Mouse (Mus musculus) neural tube, embryonic 14.5 days (tissue): ENCODE data around the gene Pcif1. TPM values are rescaled to one million over a fixed set of nuclear protein-coding genes. Genes with fewer than 3 reads are reported as not detected.

ENCODE experiments used
- ATAC-seq: fragments of 200-750 bp; cut with Nextera tagmentation; 2 replicates; pipeline ENCODE4 v1.8.0; 2017; ENCODE audit warnings: low read depth, mild to moderate bottlenecking, moderate TSS enrichment, moderate library complexity
- H3K27ac ChIP-seq: fragments of 300-500 bp; sonication (generic); 2 replicates; pipeline ENCODE4 v1.5.1; 2014; ENCODE audit warnings: low read depth, mild to moderate bottlenecking, control low read depth, low read length, moderate library complexity, mixed read lengths
- H3K27me3 ChIP-seq: fragments of 300-500 bp; sonication (generic); 2 replicates; pipeline ENCODE4 v1.6.1; 2014; ENCODE audit warnings: low read length; ENCODE audit not compliant: control insufficient read depth, insufficient read depth
- H3K36me3 ChIP-seq: fragments of 300-500 bp; sonication (generic); 2 replicates; pipeline ENCODE4 v1.6.1; 2014; ENCODE audit warnings: low read length, mixed read lengths; ENCODE audit not compliant: control insufficient read depth, insufficient read depth
- H3K4me1 ChIP-seq: fragments of 300-500 bp; sonication (generic); 2 replicates; pipeline ENCODE4 v1.6.1; 2014; ENCODE audit warnings: low read length; ENCODE audit not compliant: control insufficient read depth, insufficient read depth
- H3K4me2 ChIP-seq: fragments of 300-500 bp; sonication (generic); 2 replicates; pipeline ENCODE4 v1.6.1; 2014; ENCODE audit warnings: mild to moderate bottlenecking, low read depth, low read length, control low read depth
- H3K4me3 ChIP-seq: fragments of 300-500 bp; sonication (generic); 2 replicates; pipeline ENCODE4 v1.5.1; 2014; ENCODE audit warnings: low read depth, low read length, control low read depth, mixed read lengths
- H3K9ac ChIP-seq: fragments of 300-500 bp; sonication (generic); replicated peaks from 2 replicates; pipeline ENCODE4 v1.6.1; 2014; ENCODE audit warnings: low read depth, mild to moderate bottlenecking, control low read depth, low read length, mixed read lengths
- H3K9me3 ChIP-seq: fragments of 300-500 bp; sonication (generic); 2 replicates; pipeline ENCODE4 v1.6.1; 2016; ENCODE audit warnings: low read length; ENCODE audit not compliant: control insufficient read depth
- WGBS: fragments of 180-500 bp; shearing (Covaris S2); extraction: QIAGEN DNeasy Blood & Tissue Kit; methylation state at CpG from one replicate; pipeline ENCODE4 v1.1.7; 2014; 5-methylcytosine and 5-hydroxymethylcytosine counted together
- polyA plus RNA-seq: library from polyadenylated mRNA; unstranded; fragments of >200 nt; fragmentation: Nextera tagmentation; extraction: Ambion mirVana; gene quantifications from 2 replicates; pipeline ENCODE4 v1.2.1, GENCODE M21; 2014

Gene Pcif1
- 78.0 and 82.1 TPM in 2 replicates for polyA plus RNA-seq

DNA sequence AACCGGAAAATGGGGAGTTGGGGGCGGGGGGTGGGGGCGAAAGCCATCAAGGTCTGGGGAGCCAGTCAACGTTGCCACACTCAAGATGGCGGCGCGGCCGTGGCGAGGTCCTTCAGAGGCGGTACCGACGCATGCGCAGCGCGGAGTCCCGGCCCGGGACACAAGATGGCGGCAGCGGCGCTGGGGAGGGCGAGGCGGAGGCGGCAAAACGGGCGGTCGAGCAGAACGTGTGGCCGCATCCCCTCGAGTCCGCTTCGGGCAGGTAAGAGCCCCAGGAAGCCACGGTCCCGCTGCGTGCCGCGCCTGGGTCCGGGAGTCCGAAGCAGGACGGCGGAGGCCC is at the start of gene Pcif1:
Gene Pcif1, plus strand, starts transcription at position 77 of the 340 bp plus-strand sequence.
- Histone ChIP-seq H3K36me3 (peaks cover 11% of the 10 kb centered on the region), H3K27me3 (no peaks in the 10 kb centered on the region), H3K9me3 (no peaks in the 10 kb centered on the region), H3K4me1 (peaks cover 22% of the 10 kb centered on the region), H3K4me2 (peak within 1 kb of the TSS; percentile 99), H3K9ac (peak within 1 kb of the TSS; percentile 100), H3K4me3 (peak within 1 kb of the TSS; percentile 96), H3K27ac (peak within 1 kb of the TSS; percentile 100)
- peak; percentile 88 for ATAC-seq
- under 1% methylated on average over 40 of the region's 40 CpGs for WGBS

DNA sequence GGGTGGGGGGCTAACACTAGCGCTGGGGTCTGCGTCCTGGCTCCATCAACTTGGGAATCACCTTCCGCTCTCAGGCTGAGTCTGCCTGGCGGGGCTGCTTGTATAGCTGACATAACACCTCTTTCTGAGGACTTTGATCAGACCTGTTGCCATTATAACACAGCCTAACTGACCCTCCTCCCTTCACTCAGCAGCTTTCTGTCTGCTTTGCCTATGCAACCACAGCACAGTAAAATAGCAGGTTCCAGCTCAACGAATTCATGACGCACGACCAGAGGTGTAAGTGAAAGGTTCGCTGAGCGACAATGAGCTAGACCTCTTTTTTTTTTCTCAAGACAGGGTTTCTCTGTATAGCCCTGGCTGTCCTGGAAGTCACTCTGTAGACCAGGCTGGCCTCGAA is 48.1 kb upstream of the Pcif1 start:
- no peak overlapping the region for H3K4me3 ChIP-seq

DNA sequence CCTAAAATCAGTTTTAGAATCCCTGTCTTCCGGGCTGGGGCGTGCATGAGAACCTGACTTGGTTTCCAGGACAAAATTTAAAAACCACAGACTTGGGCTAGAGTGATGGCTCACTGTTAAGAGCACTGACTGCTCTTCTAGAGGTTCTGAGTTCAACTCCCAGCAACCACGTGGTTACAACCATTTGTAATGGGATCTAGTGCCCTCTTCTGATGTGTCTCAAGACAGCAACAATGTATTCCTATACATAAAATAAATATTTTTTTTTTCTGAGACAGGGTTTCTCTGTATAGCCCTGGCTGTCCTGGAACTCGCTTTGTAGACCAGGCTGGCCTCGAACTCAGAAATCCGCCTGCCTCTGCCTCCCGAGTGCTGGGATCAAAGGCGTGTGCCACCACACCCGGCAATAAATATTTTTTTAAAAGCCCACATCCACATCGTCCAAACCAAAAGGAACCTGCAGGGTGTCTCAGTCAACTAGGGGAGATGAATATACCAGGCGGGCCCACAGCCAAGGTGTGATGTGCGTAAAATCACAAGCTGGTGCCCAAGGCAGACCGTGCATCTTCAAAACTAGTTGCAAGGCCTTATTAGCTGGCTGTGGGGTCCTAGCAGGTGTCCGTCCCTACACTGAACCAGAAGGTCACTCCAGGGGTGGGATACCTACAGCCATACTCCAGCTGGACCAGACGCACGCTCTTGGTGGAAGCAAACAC is 46.9 kb upstream of the Pcif1 start:
- Histone ChIP-seq H3K9me3 (no peaks in the 10 kb centered on the region), H3K27me3 (no peaks in the 10 kb centered on the region), H3K4me1 (peaks cover 3% of the 10 kb centered on the region; the same call in 1 of the 2 replicates), H3K36me3 (peaks cover 8% of the 10 kb centered on the region; the same call in 1 of the 2 replicates), H3K27ac (peak overlapping the region; percentile 74; the same call in 1 of the 2 replicates), H3K4me3 (peak overlapping the region; percentile 70), H3K4me2 (peak overlapping the region; percentile 99), H3K9ac (peak overlapping the region; percentile 78)
- ATAC-seq = no peak
- WGBS = 61% methylated on average over 16 of the region's 16 CpGs

More for the DNA sequence above, 48.1 kb upstream of the Pcif1 start:
- no peak for ATAC-seq
- no peaks in the 10 kb centered on the region for H3K27me3 ChIP-seq
- H3K4me2 ChIP-seq = no peak overlapping the region
- no peaks in the 10 kb centered on the region for H3K9me3 ChIP-seq
- no peak overlapping the region for H3K9ac ChIP-seq
- H3K36me3 ChIP-seq = peaks cover 17% of the 10 kb centered on the region
- no peak overlapping the region for H3K27ac ChIP-seq
- peaks cover 3% of the 10 kb centered on the region; the same call in 1 of the 2 replicates for H3K4me1 ChIP-seq
- WGBS = 91% methylated on average over 10 of the region's 10 CpGs

DNA sequence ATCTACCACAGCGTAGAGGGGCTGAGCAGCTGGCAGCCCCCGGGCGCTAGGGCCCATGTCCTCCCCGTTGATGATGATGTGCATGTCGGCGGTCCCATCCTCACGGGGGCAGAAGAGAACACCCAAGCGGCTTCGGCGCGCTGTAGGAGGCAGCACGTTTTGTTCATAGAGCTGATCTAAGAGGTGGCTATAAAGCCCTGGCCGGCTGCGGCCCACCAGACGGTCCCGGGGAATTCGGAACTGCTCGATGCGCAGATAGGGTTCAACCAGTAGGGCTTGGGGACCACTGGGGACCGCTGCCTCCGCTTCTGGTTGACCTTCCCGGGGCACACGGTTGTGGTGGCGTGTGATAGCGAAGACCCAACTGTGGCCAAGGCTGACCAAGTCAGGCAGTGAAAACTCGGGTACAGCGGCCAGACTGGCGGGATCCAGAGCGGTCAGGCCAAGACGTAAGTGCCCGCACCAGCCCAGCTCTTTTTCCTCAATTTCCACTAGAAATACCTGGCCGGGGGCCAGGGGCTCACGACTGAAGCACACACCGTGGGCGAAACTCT is 46.3 kb upstream of the Pcif1 start, which contains the start of gene Ctsa:
Gene Ctsa, plus strand, starts transcription at position 126 of the 554 bp plus-strand sequence.
- Histone ChIP-seq H3K9me3 (no peaks in the 10 kb centered on the region), H3K27ac (peak within 1 kb of the TSS; percentile 74), H3K4me1 (peaks cover 3% of the 10 kb centered on the region; the same call in 1 of the 2 replicates), H3K27me3 (no peaks in the 10 kb centered on the region), H3K4me3 (peak within 1 kb of the TSS; percentile 70), H3K4me2 (peak within 1 kb of the TSS; percentile 99), H3K9ac (peak within 1 kb of the TSS; percentile 78), H3K36me3 (peaks cover 4% of the 10 kb centered on the region; the same call in 1 of the 2 replicates)
- under 1% methylated on average over 35 of the region's 35 CpGs for WGBS
- ATAC-seq = peak; percentile 73

DNA sequence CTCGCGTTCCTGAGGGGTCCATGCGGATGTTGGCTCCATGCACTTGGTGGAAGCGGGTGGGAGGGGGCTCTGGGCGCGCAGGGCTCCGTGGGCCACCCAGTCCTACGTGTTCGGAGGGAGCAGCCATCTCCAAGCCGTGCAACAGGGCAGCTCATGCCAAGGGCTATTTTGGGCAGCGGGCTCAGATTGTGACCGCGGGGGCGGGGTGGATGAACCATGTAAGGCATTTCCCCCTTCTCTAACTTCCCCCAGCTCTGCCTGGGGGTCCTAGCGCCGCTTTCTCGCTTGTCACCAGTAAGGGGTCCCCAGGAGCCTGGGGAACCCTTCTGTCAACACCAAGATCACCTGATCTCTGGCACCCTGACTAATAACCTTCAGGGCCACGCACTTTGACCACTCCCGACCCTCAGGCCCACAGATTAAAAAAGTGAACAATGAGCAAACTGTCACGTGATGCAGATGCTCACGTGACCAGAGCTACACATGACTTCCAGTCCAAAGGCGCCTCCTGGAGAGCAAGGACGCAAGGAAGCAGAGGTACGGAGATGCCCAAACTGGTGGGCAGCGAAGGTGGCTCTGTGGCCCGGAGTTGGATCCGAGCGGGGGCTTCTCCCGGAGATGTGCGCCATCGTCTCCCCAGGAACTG is 45.7 kb upstream of the Pcif1 start, which contains the start of gene Neurl2:
Gene Neurl2, minus strand, starts transcription at position 143 of the 646 bp plus-strand sequence.
- Histone ChIP-seq H3K27me3 (no peaks in the 10 kb centered on the region), H3K9me3 (no peaks in the 10 kb centered on the region), H3K4me1 (peaks cover 3% of the 10 kb centered on the region; the same call in 1 of the 2 replicates), H3K27ac (peak within 1 kb of the TSS; percentile 74), H3K9ac (peak within 1 kb of the TSS; percentile 78), H3K36me3 (peaks cover 9% of the 10 kb centered on the region; the same call in 1 of the 2 replicates), H3K4me3 (peak within 1 kb of the TSS; percentile 70), H3K4me2 (peak within 1 kb of the TSS; percentile 99)
- peak; percentile 56 for ATAC-seq
- under 1% methylated on average over 29 of the region's 31 CpGs for WGBS

DNA sequence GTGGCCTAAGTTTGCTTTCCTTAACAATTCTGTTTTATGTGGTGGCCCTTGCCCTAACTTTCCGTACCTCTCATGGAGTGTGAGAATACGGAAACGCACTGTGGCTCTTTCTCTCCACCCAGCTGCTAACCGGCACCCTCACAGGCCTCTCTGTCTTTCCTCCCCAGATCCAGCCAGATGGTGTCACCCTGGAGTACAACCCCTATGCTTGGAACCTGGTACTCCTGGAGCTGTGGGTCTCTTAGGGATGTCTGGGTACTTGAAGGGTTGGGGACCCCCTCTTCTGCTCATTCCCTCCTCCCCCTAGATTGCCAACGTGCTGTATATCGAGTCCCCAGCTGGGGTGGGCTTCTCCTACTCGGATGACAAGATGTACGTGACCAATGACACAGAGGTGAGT is 44.6 kb upstream of the Pcif1 start:
- Histone ChIP-seq H3K4me2 (peak overlapping the region; percentile 99), H3K9me3 (no peaks in the 10 kb centered on the region), H3K27ac (no peak overlapping the region), H3K4me3 (peak overlapping the region; percentile 70), H3K36me3 (peaks cover 17% of the 10 kb centered on the region; the same call in 1 of the 2 replicates), H3K27me3 (no peaks in the 10 kb centered on the region), H3K4me1 (peaks cover 3% of the 10 kb centered on the region; the same call in 1 of the 2 replicates), H3K9ac (no peak overlapping the region; the same call in 1 of the 2 replicates)
- no peak for ATAC-seq
- 42% methylated on average over 8 of the region's 8 CpGs for WGBS

DNA sequence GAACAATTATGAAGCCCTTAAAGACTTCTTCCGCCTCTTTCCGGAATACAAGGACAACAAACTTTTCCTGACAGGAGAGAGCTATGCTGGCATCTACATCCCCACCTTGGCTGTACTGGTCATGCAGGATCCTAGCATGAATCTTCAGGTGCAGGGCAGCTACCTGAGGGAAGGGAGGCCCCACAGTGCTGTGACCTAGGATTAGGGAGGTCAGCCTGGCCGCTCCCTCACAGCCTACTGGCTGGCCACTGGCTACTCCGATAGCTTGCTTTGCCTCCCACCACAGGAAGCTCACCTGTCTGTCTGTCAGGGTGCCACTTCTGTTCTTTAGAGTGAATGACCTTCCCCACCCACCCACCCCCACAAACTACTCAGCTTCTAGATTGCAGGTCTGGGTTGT is 43.9 kb upstream of the Pcif1 start:
- ATAC-seq = no peak
- Histone ChIP-seq H3K36me3 (peaks cover 20% of the 10 kb centered on the region; the same call in 1 of the 2 replicates), H3K27ac (no peak overlapping the region), H3K27me3 (no peaks in the 10 kb centered on the region), H3K4me1 (peaks cover 3% of the 10 kb centered on the region; the same call in 1 of the 2 replicates), H3K9me3 (no peaks in the 10 kb centered on the region), H3K4me3 (no peak overlapping the region), H3K9ac (no peak overlapping the region), H3K4me2 (no peak overlapping the region)
- 92% methylated on average over 4 of the region's 4 CpGs for WGBS

DNA sequence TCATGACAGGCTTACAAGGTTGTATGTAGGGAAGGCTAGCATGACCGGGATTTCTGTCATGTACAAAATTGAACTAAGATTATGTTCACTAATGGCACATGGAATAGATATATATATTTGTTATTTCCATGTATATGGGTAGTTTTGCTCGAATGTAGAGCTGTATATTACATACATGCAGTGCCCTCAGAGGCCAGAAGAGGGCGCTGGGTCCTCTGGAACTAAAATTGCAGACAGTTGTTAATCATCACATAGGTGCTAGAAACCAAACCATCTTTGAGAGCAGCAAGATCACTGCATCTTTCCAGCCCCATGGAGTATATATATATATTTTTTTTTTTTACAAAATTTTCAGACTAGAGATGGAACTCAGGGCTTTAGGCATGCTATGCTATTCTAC is 33.3 kb upstream of the Pcif1 start:
- no peaks in the 10 kb centered on the region for H3K9me3 ChIP-seq
- H3K4me1 ChIP-seq = no peaks in the 10 kb centered on the region
- no peak overlapping the region for H3K27ac ChIP-seq
- H3K4me3 ChIP-seq = no peak overlapping the region
- H3K36me3 ChIP-seq = no peaks in the 10 kb centered on the region
- 58% methylated on average over 3 of the region's 3 CpGs for WGBS
- H3K9ac ChIP-seq = no peak overlapping the region
- no peaks in the 10 kb centered on the region for H3K27me3 ChIP-seq
- ATAC-seq = no peak
- no peak overlapping the region for H3K4me2 ChIP-seq
